9 mouse cellular contexts compared by ENCODE assay signal in the genomic region with DNA sequence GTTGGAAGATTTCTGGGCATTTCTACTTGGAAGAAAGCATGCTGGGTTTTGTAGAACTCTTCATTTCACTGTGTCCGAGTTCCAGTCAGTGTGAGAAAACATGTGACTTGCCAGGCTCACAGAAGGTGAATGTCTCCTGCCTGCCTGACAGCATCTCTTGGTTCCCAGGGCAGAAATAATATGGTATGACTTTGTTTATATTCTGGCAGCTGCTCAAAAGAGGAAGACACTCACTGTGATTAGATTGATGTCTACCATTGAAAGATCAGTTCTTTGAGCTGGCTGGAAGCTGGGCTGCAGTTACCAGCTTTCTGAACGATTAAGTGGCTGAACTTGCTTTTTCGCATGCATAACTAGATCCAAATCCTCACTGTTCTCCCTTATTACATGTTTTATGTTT.
DNase-seq lines count a peak whose midpoint lies in the region; ATAC-seq lines count a peak whose summit lies in the region.
"Had no signal": no experiment of that assay in that cellular context is flagged by ENCODE, and none has a peak within 500 bp of the region (broad histone marks: within the 10 kb centered on the region; RNA-seq: fewer than 3 reads in every experiment).

No protein-coding gene starts in this region.

- no peak overlapping the region for H3K9ac ChIP-seq in kidney, embryonic 15.5 days
- H3K9ac ChIP-seq in embryonic facial prominence, embryonic 15.5 days: no peak overlapping the region
- H3K9ac ChIP-seq in hindbrain, embryonic 16.5 days (ENCODE audit: low read depth, low read length): no peak overlapping the region
- H3K9ac ChIP-seq in neural tube, embryonic 13.5 days: no peak overlapping the region
- H3K9ac ChIP-seq: liver, embryonic 13.5 days had no signal

- ATAC-seq in kidney, embryonic 15.5 days (replicated peaks; ENCODE audit: low FRiP score): no peak
- no peak for ATAC-seq in embryonic facial prominence, embryonic 15.5 days (ENCODE audit: insufficient number of reproducible peaks, low FRiP score, low TSS enrichment, low read depth)
- ATAC-seq in hindbrain, embryonic 16.5 days: peak; percentile 86
- peak; percentile 90 for ATAC-seq in neural tube, embryonic 13.5 days (ENCODE audit: low read depth)

- H3K9me3 ChIP-seq in kidney, embryonic 15.5 days (replicated peaks): no peaks in the 10 kb centered on the region
- H3K9me3 ChIP-seq in embryonic facial prominence, embryonic 15.5 days (replicated peaks): no peaks in the 10 kb centered on the region
- H3K9me3 ChIP-seq in hindbrain, embryonic 16.5 days (ENCODE audit: control insufficient read depth, low read length): no peaks in the 10 kb centered on the region
- no peaks in the 10 kb centered on the region for H3K9me3 ChIP-seq in neural tube, embryonic 13.5 days
- H3K9me3 ChIP-seq: liver, embryonic 13.5 days had no signal

- 0 out of 2 replicates have a peak overlapping the region, but pooled peaks have one; percentile 27 for H3K27ac ChIP-seq in kidney, embryonic 15.5 days
- H3K27ac ChIP-seq in embryonic facial prominence, embryonic 15.5 days (replicated peaks): peak overlapping the region; percentile 8; the same call in 1 of the 2 replicates
- 0 out of 2 replicates have a peak overlapping the region, but pooled peaks have one; percentile 3 for H3K27ac ChIP-seq in hindbrain, embryonic 16.5 days (ENCODE audit: low read depth, low read length)
- H3K27ac ChIP-seq in neural tube, embryonic 13.5 days (replicated peaks): peak overlapping the region; percentile 77
- H3K27ac ChIP-seq: liver, embryonic 13.5 days had no signal

- DNase-seq in kidney, postnatal 14 days: no peak
- DNase-seq in spleen, adult 12 weeks (ENCODE audit: low spot score): no peak
- no peak for DNase-seq in kidney, adult 8-10 months
- DNase-seq: liver, embryonic 13.5 days had no signal

- H3K4me2 ChIP-seq in kidney, embryonic 15.5 days: no peak overlapping the region
- H3K4me2 ChIP-seq in embryonic facial prominence, embryonic 15.5 days (replicated peaks): no peak overlapping the region
- no peak overlapping the region for H3K4me2 ChIP-seq in hindbrain, embryonic 16.5 days (ENCODE audit: low read length)
- H3K4me2 ChIP-seq in neural tube, embryonic 13.5 days: peak overlapping the region; percentile 15; the same call in 1 of the 2 replicates
- H3K4me2 ChIP-seq: liver, embryonic 13.5 days had no signal

- WGBS in kidney, embryonic 15.5 days: 44% methylated on average over 3 of the region's 3 CpGs
- 44% methylated on average over 3 of the region's 3 CpGs for WGBS in embryonic facial prominence, embryonic 15.5 days
- 23% methylated on average over 3 of the region's 3 CpGs for WGBS in hindbrain, embryonic 16.5 days
- 20% methylated on average over 3 of the region's 3 CpGs for whole genome bisulfite sequencing in neural tube, embryonic 13.5 days

- H3K36me3 ChIP-seq in kidney, embryonic 15.5 days: no peaks in the 10 kb centered on the region
- no peaks in the 10 kb centered on the region for H3K36me3 ChIP-seq in embryonic facial prominence, embryonic 15.5 days
- no peaks in the 10 kb centered on the region for H3K36me3 ChIP-seq in hindbrain, embryonic 16.5 days (ENCODE audit: control insufficient read depth, insufficient read depth, low read length)
- H3K36me3 ChIP-seq in neural tube, embryonic 13.5 days: no peaks in the 10 kb centered on the region
- H3K36me3 ChIP-seq: liver, embryonic 13.5 days had no signal

- no peaks in the 10 kb centered on the region for H3K27me3 ChIP-seq in kidney, embryonic 15.5 days
- no peaks in the 10 kb centered on the region for H3K27me3 ChIP-seq in embryonic facial prominence, embryonic 15.5 days
- no peaks in the 10 kb centered on the region for H3K27me3 ChIP-seq in hindbrain, embryonic 16.5 days (replicated peaks; ENCODE audit: control insufficient read depth, insufficient read depth, low read length)
- H3K27me3 ChIP-seq in neural tube, embryonic 13.5 days: no peaks in the 10 kb centered on the region
- H3K27me3 ChIP-seq: CH12.LX; liver, embryonic 13.5 days had no signal

- H3K4me1 ChIP-seq in kidney, embryonic 15.5 days: peaks cover 8% of the 10 kb centered on the region
- peaks cover 8% of the 10 kb centered on the region; the same call in 1 of the 2 replicates for H3K4me1 ChIP-seq in embryonic facial prominence, embryonic 15.5 days
- peaks cover 10% of the 10 kb centered on the region for H3K4me1 ChIP-seq in hindbrain, embryonic 16.5 days (ENCODE audit: control insufficient read depth, insufficient read depth, low read depth, low read length)
- H3K4me1 ChIP-seq in neural tube, embryonic 13.5 days (replicated peaks): peaks cover 19% of the 10 kb centered on the region
- H3K4me1 ChIP-seq: liver, embryonic 13.5 days had no signal

- H3K4me3 ChIP-seq in kidney, embryonic 15.5 days (replicated peaks): no peak overlapping the region
- no peak overlapping the region for H3K4me3 ChIP-seq in embryonic facial prominence, embryonic 15.5 days (replicated peaks)
- no peak overlapping the region for H3K4me3 ChIP-seq in hindbrain, embryonic 16.5 days (ENCODE audit: low read length)
- H3K4me3 ChIP-seq in neural tube, embryonic 13.5 days: no peak overlapping the region
- H3K4me3 ChIP-seq: liver, embryonic 13.5 days had no signal

Comparison
In these comparisons a context has a peak if more than half of its experiments do, and no peak if none do; other contexts are left out.
1. ATAC-seq: peak in hindbrain, embryonic 16.5 days (single experiment) and neural tube, embryonic 13.5 days (single experiment); none in kidney, embryonic 15.5 days (single experiment) and embryonic facial prominence, embryonic 15.5 days (single experiment).
2. H3K27ac ChIP-seq: peak in every context shown above with its lines; median percentile 77 in neural tube, embryonic 13.5 days; 27 in kidney, embryonic 15.5 days; 8 in embryonic facial prominence, embryonic 15.5 days; 3 in hindbrain, embryonic 16.5 days.